Mouse (Mus musculus) lung, embryonic 14.5 days (tissue): ENCODE results near the gene Fn3krp. TPM values are rescaled to one million over a fixed set of nuclear protein-coding genes. Genes with fewer than 3 reads are reported as not detected.
A peak's percentile ranks its signal among the peaks of the same experiment; 100 is the strongest.

Experiments used
- ATAC-seq: fragments of 200-750 bp; cut with Nextera tagmentation; 2 replicates; pipeline ENCODE4 v1.8.0; 2017; ENCODE audit warnings: mild to moderate bottlenecking, moderate TSS enrichment, moderate library complexity; ENCODE audit not compliant: insufficient read depth
- DNase-seq: peaks from one replicate; pipeline ENCODE4 v3.0.0-alpha.2; 2015
- H3K27ac ChIP-seq: fragments of 300-500 bp; sonication (generic); 2 replicates; pipeline ENCODE4 v1.5.1; 2014; ENCODE audit warnings: low read depth, mild to moderate bottlenecking, moderate library complexity
- H3K27me3 ChIP-seq: fragments of 300-500 bp; sonication (generic); 2 replicates; pipeline ENCODE4 v1.6.1; 2014; ENCODE audit warnings: low read length, control low read depth; ENCODE audit not compliant: insufficient read depth
- H3K36me3 ChIP-seq: fragments of 300-500 bp; sonication (generic); 2 replicates; pipeline ENCODE4 v1.6.1; 2014; ENCODE audit warnings: control low read depth; ENCODE audit not compliant: insufficient read depth
- H3K4me1 ChIP-seq: fragments of 300-500 bp; sonication (generic); 2 replicates; pipeline ENCODE4 v1.6.1; 2014; ENCODE audit warnings: antibody characterized with exemption, control low read depth; ENCODE audit not compliant: insufficient read depth
- H3K4me2 ChIP-seq: fragments of 300-500 bp; sonication (generic); 2 replicates; pipeline ENCODE4 v1.6.1; 2014; ENCODE audit warnings: mild to moderate bottlenecking
- H3K4me3 ChIP-seq: fragments of 300-500 bp; sonication (generic); 2 replicates; pipeline ENCODE4 v1.5.1; 2014; ENCODE audit warnings: low read depth, low read length
- H3K9ac ChIP-seq: fragments of 300-500 bp; sonication (generic); 2 replicates; pipeline ENCODE4 v1.6.1; 2014
- H3K9me3 ChIP-seq: fragments of 300-500 bp; sonication (generic); 2 replicates; pipeline ENCODE4 v1.6.1; 2016; ENCODE audit warnings: low read depth, low read length, control low read depth
- CTCF ChIP-seq: IDR thresholded peaks from 2 replicates; pipeline ENCODE4 v1.5.1; 2016; ENCODE audit warnings: antibody characterized with exemption, low read depth
- WGBS: fragments of 180-500 bp; shearing (Covaris S2); extraction: QIAGEN DNeasy Blood & Tissue Kit; methylation state at CpG from one replicate; pipeline ENCODE4 v1.1.7; 2014; 5-methylcytosine and 5-hydroxymethylcytosine counted together
- microRNA-seq: library from miRNA; unstranded; fragments of <30 nt; microRNA quantifications from one replicate; pipeline ENCODE4, GENCODE M21; 2016; ENCODE audit warnings: borderline number of aligned reads
- polyA plus RNA-seq: library from polyadenylated mRNA; unstranded; fragments of >200 nt; fragmentation: Nextera tagmentation; extraction: Ambion mirVana; gene quantifications from 2 replicates; pipeline ENCODE4 v1.2.1, GENCODE M21; 2014

Fn3krp gene
- polyA plus RNA-seq, 1 experiment from 2014 or later: 5.6 TPM

- DNase-seq: peak; percentile 89
- H3K9ac ChIP-seq: no peak overlapping the region
- no peaks in the 10 kb centered on the region for H3K9me3 ChIP-seq
- ATAC-seq: peak; percentile 56; the same call in 1 of the 2 replicates
- no peak overlapping the region for H3K4me3 ChIP-seq
- peak; percentile 91 for TF ChIP-seq CTCF
- H3K27me3 ChIP-seq: no peaks in the 10 kb centered on the region
- peaks cover 18% of the 10 kb centered on the region for H3K36me3 ChIP-seq
- H3K4me1 ChIP-seq: no peaks in the 10 kb centered on the region
- H3K4me2 ChIP-seq: no peak overlapping the region
- no peak overlapping the region for H3K27ac ChIP-seq
- 31% methylated on average over 9 of the region's 9 CpGs for WGBS
Observed at GRCm38 (mm10) chr11:121475699-121476415, 54.7 kb downstream of the Fn3krp start.

- ATAC-seq: no peak
Observed at GRCm38 (mm10) chr11:121479476-121480203, 58.4 kb downstream of the Fn3krp start.

More at GRCm38 (mm10) chr11:121479476-121480203, 58.4 kb downstream of the Fn3krp start:
- H3K27ac ChIP-seq: no peak overlapping the region
- no peak for TF ChIP-seq CTCF
- H3K4me2 ChIP-seq: no peak overlapping the region
- H3K27me3 ChIP-seq: no peaks in the 10 kb centered on the region
- no peaks in the 10 kb centered on the region for H3K4me1 ChIP-seq
- 89% methylated on average over 15 of the region's 15 CpGs for WGBS
- no peak overlapping the region for H3K9ac ChIP-seq
- no peak overlapping the region for H3K4me3 ChIP-seq
- DNase-seq: no peak
- no peaks in the 10 kb centered on the region for H3K9me3 ChIP-seq
- peaks cover 18% of the 10 kb centered on the region for H3K36me3 ChIP-seq

Small RNAs within 50 kb of the gene (microRNA-seq; reads per million reads assigned to microRNA genes)
- gene Mir7236: not detected

Other genes starting within 250 kb of the Fn3krp start
- gene Hexdc, start 217.0 kb upstream of the Fn3krp start, polyA plus RNA-seq: 7.4 and 9.4 TPM in 2 replicates
- 25.1 and 26.2 TPM in 2 replicates for gene Ogfod3, start 216.7 kb upstream of the Fn3krp start, polyA plus RNA-seq
- gene Cybc1, start 192.1 kb upstream of the Fn3krp start, polyA plus RNA-seq: 29.1 and 35.7 TPM in 2 replicates
- gene Narf, start 184.1 kb upstream of the Fn3krp start, polyA plus RNA-seq: 39.6 and 44.7 TPM in 2 replicates
- 11.3 and 11.6 TPM in 2 replicates for gene Foxk2, start 161.4 kb upstream of the Fn3krp start, polyA plus RNA-seq
- gene Wdr45b, start 67.0 kb upstream of the Fn3krp start, polyA plus RNA-seq: 110 and 111 TPM in 2 replicates
- 3.0 and 4.7 TPM in 2 replicates for gene Rab40b, start 33.1 kb upstream of the Fn3krp start, polyA plus RNA-seq
- gene Fn3k, start 13.5 kb downstream of the Fn3krp start, polyA plus RNA-seq: 0.23 and 0.33 TPM in 2 replicates
- gene Tbcd, start 30.5 kb downstream of the Fn3krp start, polyA plus RNA-seq: 36.8 and 41.3 TPM in 2 replicates
- 0.09 and 0.34 TPM in 2 replicates for gene Zfp750, start 97.9 kb downstream of the Fn3krp start, polyA plus RNA-seq